Mouse (Mus musculus): ENCODE data around the gene Rnls. TPM values are rescaled to one million over a fixed set of nuclear protein-coding genes. Genes with fewer than 3 reads are reported as not detected.

Rnls gene
- polyA plus RNA-seq, 1 experiment from 2014 or later = 5.9 TPM

DNA sequence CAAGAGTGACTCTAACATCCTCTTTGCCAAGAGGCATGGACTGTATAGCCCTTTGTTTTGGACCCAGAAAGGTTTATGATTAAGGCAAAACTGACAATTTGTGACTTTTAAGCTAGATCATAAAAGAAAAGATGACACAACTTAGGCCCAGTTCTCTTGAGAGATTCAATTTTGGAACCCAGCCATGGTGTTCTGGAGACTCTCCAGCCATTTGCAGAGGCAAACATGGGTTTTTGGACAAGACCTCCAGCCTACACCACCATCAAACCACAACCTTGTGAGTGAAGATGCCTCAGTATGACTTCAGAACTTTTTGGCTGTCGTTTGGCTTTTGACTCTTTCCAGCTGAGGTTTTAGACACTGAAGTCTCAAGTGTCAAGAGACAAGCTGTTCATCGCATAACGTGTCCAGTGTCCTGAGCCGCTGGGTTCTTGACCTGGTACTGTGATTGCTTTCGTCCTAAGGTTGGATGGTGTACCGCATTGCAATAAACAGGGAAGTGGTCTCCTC is 174.2 kb downstream of the Rnls start:
- H3K4me1 ChIP-seq (replicated peaks) = peaks cover 5% of the 10 kb centered on the region; the same call in 1 of the 2 replicates
- WGBS = 81% methylated on average over 6 of the region's 6 CpGs
- ATAC-seq = no peak

DNA sequence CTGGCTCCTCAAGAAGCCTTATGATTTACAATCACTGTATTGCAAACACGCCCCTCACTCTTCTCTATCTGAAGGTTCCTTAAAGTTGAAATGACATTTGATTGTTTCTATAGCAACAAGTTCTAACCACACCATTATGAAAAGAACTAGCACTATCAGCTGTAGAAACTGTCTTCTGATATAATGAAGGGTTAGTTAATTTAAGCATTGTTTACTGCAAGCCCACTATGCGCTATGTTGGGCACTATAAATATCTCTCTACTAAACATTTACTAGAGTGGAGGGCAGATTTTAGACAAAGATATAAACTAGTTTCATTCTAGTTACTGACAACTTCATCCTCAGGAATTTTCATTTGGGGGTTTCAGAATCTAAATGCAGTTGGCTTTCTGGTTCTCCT is 182.4 kb downstream of the Rnls start:
- Histone ChIP-seq H3K36me3 (no peaks in the 10 kb centered on the region), H3K4me3 (replicated peaks) (no peak overlapping the region), H3K9me3 (no peaks in the 10 kb centered on the region), H3K4me2 (replicated peaks) (no peak overlapping the region), H3K27ac (no peak overlapping the region), H3K9ac (no peak overlapping the region), H3K27me3 (replicated peaks) (no peaks in the 10 kb centered on the region), H3K4me1 (replicated peaks) (no peaks in the 10 kb centered on the region)
- WGBS = 75% methylated on average over 2 of the region's 2 CpGs
- ATAC-seq = no peak

More for the DNA sequence above, 174.2 kb downstream of the Rnls start:
- H3K9me3 ChIP-seq = no peaks in the 10 kb centered on the region
- no peak overlapping the region for H3K9ac ChIP-seq
- H3K4me3 ChIP-seq (replicated peaks) = no peak overlapping the region
- H3K27me3 ChIP-seq (replicated peaks) = no peaks in the 10 kb centered on the region
- H3K36me3 ChIP-seq = no peaks in the 10 kb centered on the region
- H3K4me2 ChIP-seq (replicated peaks) = no peak overlapping the region
- no peak overlapping the region for H3K27ac ChIP-seq

DNA sequence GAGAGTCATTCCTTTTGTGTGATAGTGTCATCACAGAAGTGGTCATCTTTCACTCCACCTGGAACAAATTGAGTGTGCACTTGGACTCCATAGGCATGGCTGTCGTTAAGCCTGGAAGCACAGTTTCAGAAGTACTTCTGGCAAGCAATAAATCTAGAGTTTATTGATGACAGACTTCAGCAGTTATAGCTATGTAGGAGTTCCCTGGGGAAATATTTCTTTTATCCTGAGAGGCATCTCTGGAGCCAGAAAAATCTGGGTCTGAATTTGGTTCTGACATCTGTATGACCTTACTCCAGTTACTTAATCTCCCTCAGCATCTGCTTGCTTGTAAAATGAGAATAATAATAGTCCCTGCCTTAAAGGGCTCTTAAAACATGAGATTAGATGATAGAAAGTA is 184.1 kb downstream of the Rnls start:
- 37% methylated on average over 1 of the region's 1 CpGs for WGBS
- Histone ChIP-seq H3K4me1 (replicated peaks) (no peaks in the 10 kb centered on the region), H3K9me3 (no peaks in the 10 kb centered on the region), H3K4me2 (replicated peaks) (no peak overlapping the region), H3K27me3 (replicated peaks) (no peaks in the 10 kb centered on the region), H3K36me3 (no peaks in the 10 kb centered on the region), H3K9ac (no peak overlapping the region), H3K27ac (no peak overlapping the region), H3K4me3 (replicated peaks) (no peak overlapping the region)
- ATAC-seq = no peak

DNA sequence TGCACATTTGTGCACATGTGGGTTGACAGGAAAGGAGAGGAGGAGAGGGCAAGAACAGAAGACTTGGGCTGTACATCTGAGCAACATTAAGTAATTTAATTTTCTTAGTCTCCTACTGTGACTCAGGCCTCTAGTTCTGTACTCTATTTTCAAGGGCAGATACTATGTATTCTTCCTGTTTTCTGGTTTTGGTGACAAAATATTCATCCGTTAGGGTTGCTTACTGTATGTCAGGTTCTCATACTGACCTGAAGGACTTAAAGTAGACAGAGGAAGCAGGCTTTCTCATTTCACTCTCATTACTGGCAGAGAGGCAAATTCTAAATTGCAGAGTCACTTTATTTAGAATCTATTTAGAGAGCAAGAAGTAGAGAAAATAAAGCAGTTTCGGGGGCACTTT is 186.7 kb downstream of the Rnls start:
- Histone ChIP-seq H3K4me1 (replicated peaks) (no peaks in the 10 kb centered on the region), H3K27ac (no peak overlapping the region), H3K27me3 (replicated peaks) (no peaks in the 10 kb centered on the region), H3K4me3 (replicated peaks) (no peak overlapping the region), H3K9me3 (no peaks in the 10 kb centered on the region), H3K4me2 (replicated peaks) (no peak overlapping the region), H3K36me3 (no peaks in the 10 kb centered on the region), H3K9ac (no peak overlapping the region)
- WGBS = 83% methylated on average over 2 of the region's 2 CpGs
- no peak for ATAC-seq

DNA sequence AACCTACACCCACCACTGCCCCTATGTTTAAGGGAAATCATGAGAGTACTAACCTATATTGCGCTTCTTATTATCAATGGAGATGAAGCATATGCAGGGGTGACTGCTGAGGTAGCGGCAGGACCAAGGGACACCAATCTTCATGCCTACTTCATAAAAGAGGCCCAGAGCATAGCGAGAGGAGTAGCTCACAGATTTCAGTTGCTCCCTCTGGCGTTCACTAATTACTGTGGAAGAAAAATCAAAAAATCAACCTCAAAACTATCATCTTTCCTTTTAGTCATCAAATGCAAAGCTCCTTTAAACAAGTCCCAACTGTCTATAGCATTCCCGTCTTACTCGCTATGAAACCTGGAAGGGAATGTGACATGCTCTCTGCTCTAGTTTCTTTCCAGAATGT is 189.7 kb downstream of the Rnls start:
- no peak overlapping the region for H3K27ac ChIP-seq
- no peaks in the 10 kb centered on the region for H3K9me3 ChIP-seq
- ATAC-seq = no peak
- no peaks in the 10 kb centered on the region for H3K36me3 ChIP-seq
- H3K27me3 ChIP-seq (replicated peaks) = no peaks in the 10 kb centered on the region
- no peaks in the 10 kb centered on the region for H3K4me1 ChIP-seq (replicated peaks)
- 86% methylated on average over 6 of the region's 6 CpGs for WGBS
- H3K4me2 ChIP-seq (replicated peaks) = no peak overlapping the region
- H3K9ac ChIP-seq = no peak overlapping the region
- H3K4me3 ChIP-seq (replicated peaks) = no peak overlapping the region

DNA sequence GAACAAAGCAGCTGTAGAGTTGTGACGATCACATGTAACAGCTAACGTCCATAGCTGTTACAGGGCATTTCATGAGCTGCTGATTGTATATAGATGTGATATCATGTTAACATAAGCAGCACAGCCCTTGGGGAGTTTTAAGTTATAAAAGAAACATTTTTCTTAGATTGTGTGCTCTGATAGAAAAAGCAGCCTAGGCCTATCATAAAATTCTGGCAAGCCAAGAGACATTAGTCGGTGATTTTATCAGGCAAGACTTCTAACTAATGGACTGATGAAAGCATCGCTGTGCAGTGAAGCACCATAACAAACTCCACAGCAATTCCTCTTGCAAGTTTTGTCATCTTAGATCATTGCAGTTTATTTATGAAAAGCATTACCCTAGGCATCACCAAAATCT is 190.9 kb downstream of the Rnls start:
- Histone ChIP-seq H3K27me3 (replicated peaks) (no peaks in the 10 kb centered on the region), H3K4me2 (replicated peaks) (no peak overlapping the region), H3K27ac (no peak overlapping the region), H3K4me3 (replicated peaks) (no peak overlapping the region), H3K4me1 (replicated peaks) (no peaks in the 10 kb centered on the region), H3K9ac (no peak overlapping the region), H3K36me3 (no peaks in the 10 kb centered on the region), H3K9me3 (no peaks in the 10 kb centered on the region)
- ATAC-seq = no peak
- 65% methylated on average over 4 of the region's 4 CpGs for WGBS

DNA sequence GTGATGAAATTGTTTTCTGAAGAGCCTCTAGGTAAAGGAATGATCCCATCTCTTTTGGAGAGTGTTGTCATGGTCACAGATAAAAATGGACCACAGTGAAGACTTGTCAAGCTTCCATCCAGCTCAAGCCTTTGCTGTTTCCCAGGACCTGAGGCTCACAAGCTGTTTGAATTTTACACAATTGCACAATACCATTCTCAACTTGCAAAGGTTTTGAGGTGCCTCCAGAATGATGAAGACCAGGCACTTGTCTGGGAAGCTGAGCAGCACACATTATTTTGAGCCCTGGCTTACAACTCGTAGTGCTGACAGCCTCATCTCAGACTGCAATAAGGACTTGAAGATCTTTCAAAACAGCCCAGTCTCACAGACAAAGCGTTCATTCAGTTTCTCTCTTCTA is 200.0 kb downstream of the Rnls start:
- no peaks in the 10 kb centered on the region for H3K27me3 ChIP-seq (replicated peaks)
- H3K9ac ChIP-seq = no peak overlapping the region
- no peaks in the 10 kb centered on the region for H3K36me3 ChIP-seq
- H3K4me2 ChIP-seq (replicated peaks) = no peak overlapping the region
- H3K9me3 ChIP-seq = no peaks in the 10 kb centered on the region
- ATAC-seq = no peak
- WGBS = 34% methylated on average over 2 of the region's 2 CpGs
- no peak overlapping the region for H3K27ac ChIP-seq
- no peaks in the 10 kb centered on the region for H3K4me1 ChIP-seq (replicated peaks)
- no peak overlapping the region for H3K4me3 ChIP-seq (replicated peaks)

DNA sequence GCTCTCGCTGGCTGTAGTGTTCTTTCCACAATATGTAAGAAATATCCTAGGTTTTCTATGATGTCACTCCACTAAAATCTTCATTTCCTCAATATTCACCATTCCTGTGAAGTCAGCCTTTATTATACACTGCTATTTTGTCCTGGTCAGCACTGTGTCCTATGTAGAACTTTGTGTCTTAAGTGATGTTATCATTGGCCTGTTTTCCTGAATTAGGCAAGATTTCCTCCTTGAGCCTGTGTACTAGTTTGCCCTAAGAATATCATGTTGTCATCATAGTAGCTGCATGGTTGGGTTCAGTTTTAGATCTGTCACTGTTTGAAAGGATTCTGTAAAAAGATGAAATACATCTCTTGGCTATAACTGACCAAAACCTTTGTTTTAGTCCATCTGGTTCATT is 203.3 kb downstream of the Rnls start:
- no peak overlapping the region for H3K9ac ChIP-seq
- H3K9me3 ChIP-seq = no peaks in the 10 kb centered on the region
- H3K27me3 ChIP-seq (replicated peaks) = no peaks in the 10 kb centered on the region
- no peaks in the 10 kb centered on the region for H3K4me1 ChIP-seq (replicated peaks)
- 77% methylated on average over 1 of the region's 1 CpGs for WGBS
- ATAC-seq = no peak
- H3K27ac ChIP-seq = no peak overlapping the region
- H3K4me3 ChIP-seq (replicated peaks) = no peak overlapping the region
- H3K4me2 ChIP-seq (replicated peaks) = no peak overlapping the region
- no peaks in the 10 kb centered on the region for H3K36me3 ChIP-seq

DNA sequence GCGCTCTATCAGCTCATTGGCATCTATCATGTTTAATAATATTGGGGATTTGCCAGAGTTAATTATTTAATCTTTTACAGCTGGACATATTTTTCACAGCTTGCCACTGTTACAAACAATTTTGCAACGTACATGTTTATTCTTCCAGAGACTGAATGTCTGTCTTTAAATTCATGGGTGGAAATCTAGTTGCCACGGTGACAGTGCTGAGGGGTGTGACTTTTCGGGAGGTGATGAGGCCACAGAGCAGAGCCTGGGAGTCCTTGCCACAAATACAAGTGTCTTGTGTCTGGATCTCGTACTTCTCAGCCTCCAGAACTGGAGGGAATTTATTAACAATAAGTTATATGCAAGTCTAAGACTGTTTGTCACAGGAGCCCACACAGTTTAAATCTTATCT is 212.5 kb downstream of the Rnls start:
- no peak overlapping the region for H3K27ac ChIP-seq
- H3K36me3 ChIP-seq = no peaks in the 10 kb centered on the region
- H3K4me3 ChIP-seq (replicated peaks) = no peak overlapping the region
- no peaks in the 10 kb centered on the region for H3K27me3 ChIP-seq (replicated peaks)
- H3K4me2 ChIP-seq (replicated peaks) = no peak overlapping the region
- no peak for ATAC-seq
- no peaks in the 10 kb centered on the region for H3K9me3 ChIP-seq
- 54% methylated on average over 5 of the region's 5 CpGs for WGBS
- H3K9ac ChIP-seq = no peak overlapping the region
- H3K4me1 ChIP-seq (replicated peaks) = no peaks in the 10 kb centered on the region

DNA sequence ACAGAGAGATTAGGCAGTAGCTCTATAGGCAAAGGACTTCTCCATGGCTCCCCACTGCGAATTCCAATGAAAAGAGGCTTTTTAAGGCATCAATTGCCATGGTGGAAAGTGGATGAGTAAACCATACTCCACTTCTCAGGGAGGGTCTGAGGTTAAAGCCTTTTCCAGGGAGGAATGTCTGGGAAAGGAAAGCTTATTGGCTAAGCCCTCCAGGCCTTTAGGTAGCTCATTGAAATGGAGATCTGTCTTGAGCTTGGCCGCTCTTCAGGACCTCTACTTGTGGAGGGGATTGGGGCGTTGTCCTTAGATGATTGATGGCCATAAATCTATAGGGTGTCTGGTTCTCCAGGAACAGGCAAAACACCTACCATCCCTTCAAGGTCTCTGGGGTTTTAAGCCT is 213.2 kb downstream of the Rnls start:
- H3K9ac ChIP-seq = no peak overlapping the region
- H3K36me3 ChIP-seq = no peaks in the 10 kb centered on the region
- no peak overlapping the region for H3K4me3 ChIP-seq (replicated peaks)
- ATAC-seq = no peak
- H3K4me1 ChIP-seq (replicated peaks) = no peaks in the 10 kb centered on the region
- no peak overlapping the region for H3K4me2 ChIP-seq (replicated peaks)
- WGBS = 67% methylated on average over 3 of the region's 3 CpGs
- H3K27me3 ChIP-seq (replicated peaks) = no peaks in the 10 kb centered on the region
- H3K27ac ChIP-seq = no peak overlapping the region
- no peaks in the 10 kb centered on the region for H3K9me3 ChIP-seq

DNA sequence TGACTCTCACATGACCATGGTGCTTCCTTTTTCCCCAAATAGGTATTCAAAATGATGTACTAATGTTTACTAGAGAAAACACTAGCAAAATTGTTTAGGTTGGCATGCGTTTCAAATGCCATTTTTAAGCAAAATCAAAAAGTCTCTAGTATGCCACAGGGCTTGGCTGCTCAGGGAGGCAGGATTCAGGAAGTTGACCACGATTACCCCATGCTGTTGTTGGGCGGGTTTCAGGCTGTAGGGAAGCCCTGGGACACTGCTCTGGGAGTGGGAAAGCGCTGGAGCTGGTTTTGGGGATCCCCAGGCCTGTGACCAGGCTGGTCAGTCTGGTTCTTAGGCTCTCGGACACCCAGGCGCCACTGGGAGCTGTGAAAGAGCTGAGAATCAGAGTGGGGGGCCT is 213.7 kb downstream of the Rnls start:
- no peak for ATAC-seq
- Histone ChIP-seq H3K4me1 (replicated peaks) (no peaks in the 10 kb centered on the region), H3K9me3 (no peaks in the 10 kb centered on the region), H3K27ac (no peak overlapping the region), H3K27me3 (replicated peaks) (no peaks in the 10 kb centered on the region), H3K4me2 (replicated peaks) (no peak overlapping the region), H3K36me3 (no peaks in the 10 kb centered on the region), H3K9ac (no peak overlapping the region), H3K4me3 (replicated peaks) (no peak overlapping the region)
- WGBS = 70% methylated on average over 6 of the region's 6 CpGs

DNA sequence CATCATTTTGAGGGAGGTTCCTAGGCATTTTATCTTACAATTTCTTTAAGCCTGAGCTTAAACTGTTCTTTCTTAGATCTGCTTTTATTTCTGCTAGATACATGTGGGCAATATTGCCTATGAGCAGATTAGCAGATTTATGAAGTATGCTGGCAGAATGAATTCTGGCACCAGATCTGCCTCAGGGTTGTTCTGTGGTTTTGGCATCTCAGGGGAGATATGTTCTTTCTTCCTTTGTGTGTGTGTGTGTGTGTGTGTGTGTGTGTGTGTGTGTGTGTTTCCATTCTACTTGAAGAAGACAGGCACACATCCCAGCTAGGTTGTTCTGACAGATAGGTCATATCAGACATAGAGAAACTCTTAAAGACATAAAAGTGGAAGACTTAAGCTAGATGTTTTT is 218.1 kb downstream of the Rnls start:
- no peak overlapping the region for H3K4me2 ChIP-seq (replicated peaks)
- no peaks in the 10 kb centered on the region for H3K4me1 ChIP-seq (replicated peaks)
- ATAC-seq = no peak
- H3K9me3 ChIP-seq = no peaks in the 10 kb centered on the region
- H3K36me3 ChIP-seq = no peaks in the 10 kb centered on the region
- no peak overlapping the region for H3K27ac ChIP-seq
- H3K9ac ChIP-seq = no peak overlapping the region
- no peak overlapping the region for H3K4me3 ChIP-seq (replicated peaks)
- no peaks in the 10 kb centered on the region for H3K27me3 ChIP-seq (replicated peaks)

DNA sequence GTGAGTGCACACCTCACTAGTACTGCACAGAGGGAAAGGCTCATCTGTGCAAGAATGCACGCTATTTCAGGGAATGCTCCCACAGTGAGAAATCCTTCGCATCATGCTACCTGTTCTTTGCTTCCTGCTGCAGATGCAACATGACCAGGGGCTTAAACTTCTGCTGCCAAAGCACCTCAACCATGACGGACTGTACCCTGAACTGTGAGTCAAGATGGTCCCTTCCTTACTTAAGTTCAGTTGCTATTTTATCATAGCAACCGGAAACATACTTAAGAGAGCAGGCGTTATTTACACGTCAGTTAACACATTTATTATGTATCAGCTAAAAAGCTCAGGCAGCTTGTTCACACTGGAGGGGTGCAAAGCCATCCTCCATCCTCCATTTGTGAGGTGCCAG is 222.2 kb downstream of the Rnls start:
- Histone ChIP-seq H3K27ac (no peak overlapping the region), H3K4me3 (replicated peaks) (no peak overlapping the region), H3K4me1 (replicated peaks) (peaks cover 15% of the 10 kb centered on the region; the same call in 1 of the 2 replicates), H3K4me2 (replicated peaks) (no peak overlapping the region), H3K27me3 (replicated peaks) (no peaks in the 10 kb centered on the region), H3K9me3 (no peaks in the 10 kb centered on the region), H3K9ac (no peak overlapping the region), H3K36me3 (no peaks in the 10 kb centered on the region)
- ATAC-seq = no peak
- whole genome bisulfite sequencing = 85% methylated on average over 6 of the region's 6 CpGs
